Mouse (Mus musculus) neural tube, embryonic 11.5 days (tissue): Measurements from ENCODE around the gene Mgat1. TPM values are rescaled to one million over a fixed set of nuclear protein-coding genes. Genes with fewer than 3 reads are reported as not detected.

Experiments
- ATAC-seq: fragments of 200-750 bp; cut with Nextera tagmentation; 2 replicates; pipeline ENCODE4 v1.8.0; 2017; ENCODE audit warnings: moderate number of reproducible peaks, mild to moderate bottlenecking, moderate TSS enrichment, moderate library complexity; ENCODE audit not compliant: insufficient read depth, low FRiP score, low TSS enrichment
- DNase-seq: peaks from one replicate; pipeline ENCODE4 v3.0.0-alpha.2; 2015; ENCODE audit warnings: low spot score
- H3K27ac ChIP-seq: fragments of 300-500 bp; sonication (generic); 2 replicates; pipeline ENCODE4 v1.5.1; 2014; ENCODE audit warnings: low read depth, mild to moderate bottlenecking, low read length
- H3K27me3 ChIP-seq: fragments of 300-500 bp; sonication (generic); 2 replicates; pipeline ENCODE4 v1.6.1; 2014; ENCODE audit warnings: mild to moderate bottlenecking, low read length, mixed read lengths; ENCODE audit not compliant: control insufficient read depth, insufficient read depth
- H3K36me3 ChIP-seq: fragments of 300-500 bp; sonication (generic); 2 replicates; pipeline ENCODE4 v1.6.1; 2014; ENCODE audit warnings: mild to moderate bottlenecking, low read length, moderate library complexity, mixed read lengths; ENCODE audit not compliant: control insufficient read depth, insufficient read depth
- H3K4me1 ChIP-seq: fragments of 300-500 bp; sonication (generic); 2 replicates; pipeline ENCODE4 v1.6.1; 2014; ENCODE audit warnings: low read length, mixed read lengths; ENCODE audit not compliant: control insufficient read depth, insufficient read depth
- H3K4me2 ChIP-seq: fragments of 300-500 bp; sonication (generic); 2 replicates; pipeline ENCODE4 v1.6.1; 2014; ENCODE audit warnings: low read depth, mild to moderate bottlenecking, moderate library complexity
- H3K4me3 ChIP-seq: fragments of 300-500 bp; sonication (generic); 2 replicates; pipeline ENCODE4 v1.5.1; 2014; ENCODE audit warnings: low read depth, low read length
- H3K9ac ChIP-seq: fragments of 300-500 bp; sonication (generic); 2 replicates; pipeline ENCODE4 v1.6.1; 2014; ENCODE audit warnings: mild to moderate bottlenecking, low read length
- H3K9me3 ChIP-seq: fragments of 300-500 bp; sonication (generic); 2 replicates; pipeline ENCODE4 v1.6.1; 2016; ENCODE audit warnings: low read length; ENCODE audit not compliant: control insufficient read depth
- WGBS: fragments of 180-500 bp; shearing (Covaris S2); extraction: QIAGEN DNeasy Blood & Tissue Kit; methylation state at CpG from one replicate; pipeline ENCODE4 v1.1.7; 2014; 5-methylcytosine and 5-hydroxymethylcytosine counted together
- polyA plus RNA-seq: library from polyadenylated mRNA; unstranded; fragments of >200 nt; fragmentation: Nextera tagmentation; extraction: Ambion mirVana; gene quantifications from 2 replicates; pipeline ENCODE4 v1.2.1, GENCODE M21; 2014

The Mgat1 gene
- polyA plus RNA-seq, 1 experiment from 2014 or later = 33.2 TPM

DNA sequence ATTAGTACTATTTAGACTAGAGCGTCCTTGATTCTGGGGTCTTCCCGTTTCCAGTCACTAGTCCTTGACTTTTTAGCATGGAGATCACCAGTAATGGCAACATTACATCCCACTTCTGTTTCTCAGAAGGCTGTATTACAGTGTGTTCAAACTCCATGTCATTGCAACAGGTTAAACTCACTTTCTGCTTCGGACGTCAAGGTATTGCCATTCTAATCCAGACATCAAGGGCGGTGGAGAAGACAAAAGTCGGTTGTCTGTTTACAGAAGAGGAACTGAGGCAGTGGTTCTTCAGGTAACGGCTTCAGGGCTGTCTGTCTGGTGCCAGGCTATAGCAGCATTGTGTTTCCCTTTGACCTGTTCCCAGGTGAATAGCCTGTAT lies 7.4 kb downstream of the Mgat1 start:
- H3K9ac ChIP-seq = no peak overlapping the region

DNA sequence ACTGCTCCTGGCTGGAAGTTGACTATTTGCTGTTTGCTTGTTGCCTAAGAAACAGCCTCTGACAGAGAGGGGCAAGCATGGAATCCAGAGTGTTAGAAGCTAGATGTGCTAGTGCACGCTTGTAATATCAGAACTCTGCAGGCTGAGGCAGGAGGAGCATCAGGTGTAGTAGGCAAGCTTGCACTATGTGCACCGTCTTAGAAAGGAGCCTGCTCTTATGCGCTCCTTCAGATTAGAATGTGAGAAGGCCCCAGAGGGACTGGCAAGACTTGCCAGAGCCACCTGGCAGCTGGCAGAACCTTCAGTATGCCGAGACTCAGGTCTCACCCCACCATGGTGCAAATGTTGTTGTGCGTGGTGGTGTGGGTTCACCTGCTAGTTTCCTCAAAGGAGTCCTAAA lies 8.1 kb downstream of the Mgat1 start:
- H3K9ac ChIP-seq = no peak overlapping the region

More for the DNA sequence above, 7.4 kb downstream of the Mgat1 start:
- Histone ChIP-seq H3K27me3 (no peaks in the 10 kb centered on the region), H3K4me2 (peak overlapping the region; percentile 75), H3K4me1 (no peaks in the 10 kb centered on the region), H3K36me3 (no peaks in the 10 kb centered on the region), H3K27ac (no peak overlapping the region), H3K4me3 (peak overlapping the region; percentile 51; the same call in 1 of the 2 replicates), H3K9me3 (no peaks in the 10 kb centered on the region)
- DNase-seq (no peak), ATAC-seq (no peak)
- 71% methylated on average over 7 of the region's 7 CpGs for WGBS

DNA sequence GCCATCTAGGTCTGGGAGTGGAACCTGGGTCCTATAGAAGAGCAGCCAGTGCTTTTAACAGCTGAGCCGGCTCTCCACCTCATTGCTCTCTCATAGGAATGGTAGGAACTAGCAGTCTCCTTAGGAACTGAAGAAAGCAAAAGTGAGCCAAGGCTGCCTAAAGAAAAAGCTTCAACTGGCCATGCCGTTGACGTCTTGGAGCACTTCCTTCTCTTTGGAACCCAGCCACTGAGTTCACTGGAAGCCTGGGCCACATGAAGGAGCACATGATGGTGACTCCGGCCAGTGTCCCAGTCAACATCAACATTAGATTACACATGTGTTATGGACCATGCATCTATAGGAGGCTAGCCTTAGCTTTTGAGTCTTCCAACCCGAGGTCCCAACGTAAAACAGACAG lies 9.0 kb downstream of the Mgat1 start:
- Histone ChIP-seq H3K4me1 (no peaks in the 10 kb centered on the region), H3K4me2 (no peak overlapping the region), H3K36me3 (no peaks in the 10 kb centered on the region), H3K27ac (no peak overlapping the region), H3K9me3 (no peaks in the 10 kb centered on the region), H3K4me3 (no peak overlapping the region), H3K9ac (no peak overlapping the region), H3K27me3 (no peaks in the 10 kb centered on the region)
- 93% methylated on average over 6 of the region's 6 CpGs for WGBS
- ATAC-seq = no peak
- DNase-seq = no peak

More for the DNA sequence above, 8.1 kb downstream of the Mgat1 start:
- H3K27ac ChIP-seq = no peak overlapping the region
- no peaks in the 10 kb centered on the region for H3K4me1 ChIP-seq
- WGBS = 91% methylated on average over 5 of the region's 5 CpGs
- no peak overlapping the region for H3K4me2 ChIP-seq
- no peak overlapping the region for H3K4me3 ChIP-seq
- no peaks in the 10 kb centered on the region for H3K9me3 ChIP-seq
- H3K27me3 ChIP-seq = no peaks in the 10 kb centered on the region
- H3K36me3 ChIP-seq = no peaks in the 10 kb centered on the region
- DNase-seq (no peak), ATAC-seq (no peak)

DNA sequence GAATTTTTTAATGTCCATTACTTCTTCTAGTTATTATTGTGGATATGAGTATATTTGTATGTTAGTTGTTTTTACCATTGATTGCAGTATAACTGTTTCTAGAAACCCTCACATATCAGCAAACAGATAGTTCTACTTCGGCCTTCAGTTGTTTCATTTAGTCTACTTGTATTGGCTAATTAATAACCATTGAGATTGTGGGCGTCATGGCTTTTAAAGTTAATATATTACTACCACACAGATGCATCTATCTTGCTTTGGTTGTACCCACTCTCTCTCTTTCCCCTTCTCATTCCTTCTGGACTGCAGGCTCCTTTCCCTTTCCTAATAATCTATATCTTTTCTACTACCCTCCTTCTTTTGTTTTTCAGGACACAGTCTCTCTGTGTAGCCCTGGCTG lies 15.3 kb downstream of the Mgat1 start:
- no peak overlapping the region for H3K9ac ChIP-seq
- no peak overlapping the region for H3K27ac ChIP-seq
- H3K9me3 ChIP-seq = no peaks in the 10 kb centered on the region
- DNase-seq (no peak), ATAC-seq (no peak)
- no peak overlapping the region for H3K4me2 ChIP-seq
- 81% methylated on average over 2 of the region's 2 CpGs for WGBS
- H3K4me3 ChIP-seq = no peak overlapping the region
- H3K4me1 ChIP-seq = no peaks in the 10 kb centered on the region
- H3K27me3 ChIP-seq = no peaks in the 10 kb centered on the region
- H3K36me3 ChIP-seq = peaks cover 7% of the 10 kb centered on the region

DNA sequence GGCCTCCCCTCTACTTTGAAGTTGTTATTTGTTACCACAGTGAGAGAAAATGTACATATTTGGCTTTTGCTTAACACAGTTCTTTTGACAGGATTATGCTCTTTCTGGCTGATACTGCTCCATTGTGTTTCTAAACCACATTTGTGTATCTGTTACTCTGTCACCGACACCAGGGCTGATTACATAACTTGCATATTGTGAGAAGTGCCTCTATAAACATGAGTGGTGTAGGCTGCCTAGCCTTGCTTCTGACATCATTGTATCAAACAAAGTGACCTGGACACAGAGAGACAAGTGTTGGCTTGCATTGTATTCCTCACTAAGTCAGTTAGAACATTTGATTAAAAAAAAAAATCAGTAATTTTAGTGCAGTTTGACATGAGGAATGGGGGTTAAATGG lies 15.8 kb downstream of the Mgat1 start:
- Histone ChIP-seq H3K9ac (no peak overlapping the region), H3K4me2 (no peak overlapping the region), H3K27me3 (no peaks in the 10 kb centered on the region), H3K9me3 (no peaks in the 10 kb centered on the region), H3K4me3 (no peak overlapping the region), H3K36me3 (peaks cover 7% of the 10 kb centered on the region), H3K4me1 (no peaks in the 10 kb centered on the region), H3K27ac (no peak overlapping the region)
- ATAC-seq = no peak
- DNase-seq = no peak
- WGBS = 83% methylated on average over 1 of the region's 1 CpGs

DNA sequence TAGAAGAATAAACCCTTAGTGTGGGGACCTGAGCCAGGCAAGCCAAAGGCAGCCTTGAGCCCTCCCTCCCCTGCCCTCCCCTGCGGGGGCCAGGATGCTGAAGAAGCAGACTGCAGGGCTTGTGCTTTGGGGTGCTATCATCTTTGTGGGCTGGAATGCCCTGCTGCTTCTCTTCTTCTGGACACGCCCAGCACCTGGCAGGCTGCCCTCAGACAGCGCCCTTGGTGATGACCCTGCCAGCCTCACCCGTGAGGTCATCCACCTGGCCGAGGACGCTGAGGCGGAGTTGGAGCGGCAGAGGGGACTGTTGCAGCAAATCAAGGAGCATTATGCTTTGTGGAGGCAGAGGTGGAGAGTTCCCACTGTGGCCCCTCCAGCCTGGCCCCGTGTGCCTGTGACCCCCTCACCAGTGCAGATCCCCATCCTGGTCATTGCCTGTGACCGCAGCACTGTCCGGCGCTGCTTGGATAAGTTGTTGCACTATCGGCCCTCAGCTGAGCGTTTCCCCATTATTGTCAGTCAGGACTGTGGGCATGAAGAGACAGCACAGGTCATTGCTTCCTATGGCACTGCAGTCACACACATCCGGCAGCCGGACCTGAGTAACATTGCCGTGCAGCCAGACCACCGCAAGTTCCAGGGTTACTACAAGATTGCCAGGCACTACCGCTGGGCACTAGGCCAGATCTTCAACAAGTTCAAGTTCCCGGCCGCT lies 16.8 kb downstream of the Mgat1 start:
- H3K9ac ChIP-seq = no peak overlapping the region
- no peaks in the 10 kb centered on the region for H3K27me3 ChIP-seq
- no peak for DNase-seq
- no peaks in the 10 kb centered on the region for H3K9me3 ChIP-seq
- no peak for ATAC-seq
- no peak overlapping the region for H3K27ac ChIP-seq
- H3K36me3 ChIP-seq = peaks cover 7% of the 10 kb centered on the region
- 95% methylated on average over 20 of the region's 21 CpGs for WGBS
- H3K4me3 ChIP-seq = no peak overlapping the region
- H3K4me1 ChIP-seq = no peaks in the 10 kb centered on the region
- no peak overlapping the region for H3K4me2 ChIP-seq

DNA sequence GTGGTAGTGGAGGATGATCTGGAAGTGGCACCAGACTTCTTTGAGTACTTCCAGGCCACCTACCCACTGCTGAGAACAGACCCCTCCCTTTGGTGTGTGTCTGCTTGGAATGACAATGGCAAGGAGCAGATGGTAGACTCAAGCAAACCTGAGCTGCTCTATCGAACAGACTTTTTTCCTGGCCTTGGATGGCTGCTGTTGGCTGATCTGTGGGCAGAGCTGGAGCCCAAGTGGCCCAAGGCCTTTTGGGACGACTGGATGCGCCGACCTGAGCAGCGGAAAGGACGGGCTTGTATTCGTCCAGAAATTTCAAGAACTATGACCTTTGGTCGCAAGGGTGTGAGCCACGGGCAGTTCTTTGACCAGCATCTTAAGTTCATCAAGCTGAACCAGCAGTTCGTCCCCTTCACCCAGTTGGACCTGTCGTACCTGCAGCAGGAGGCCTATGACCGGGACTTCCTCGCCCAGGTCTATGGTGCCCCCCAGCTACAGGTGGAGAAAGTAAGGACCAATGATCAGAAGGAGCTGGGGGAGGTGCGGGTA lies 17.4 kb downstream of the Mgat1 start:
- Histone ChIP-seq H3K4me2 (no peak overlapping the region), H3K36me3 (peaks cover 7% of the 10 kb centered on the region), H3K27ac (no peak overlapping the region), H3K9me3 (no peaks in the 10 kb centered on the region), H3K27me3 (no peaks in the 10 kb centered on the region), H3K4me1 (no peaks in the 10 kb centered on the region), H3K4me3 (no peak overlapping the region), H3K9ac (no peak overlapping the region)
- no peak for ATAC-seq
- DNase-seq = no peak
- 94% methylated on average over 14 of the region's 14 CpGs for WGBS

DNA sequence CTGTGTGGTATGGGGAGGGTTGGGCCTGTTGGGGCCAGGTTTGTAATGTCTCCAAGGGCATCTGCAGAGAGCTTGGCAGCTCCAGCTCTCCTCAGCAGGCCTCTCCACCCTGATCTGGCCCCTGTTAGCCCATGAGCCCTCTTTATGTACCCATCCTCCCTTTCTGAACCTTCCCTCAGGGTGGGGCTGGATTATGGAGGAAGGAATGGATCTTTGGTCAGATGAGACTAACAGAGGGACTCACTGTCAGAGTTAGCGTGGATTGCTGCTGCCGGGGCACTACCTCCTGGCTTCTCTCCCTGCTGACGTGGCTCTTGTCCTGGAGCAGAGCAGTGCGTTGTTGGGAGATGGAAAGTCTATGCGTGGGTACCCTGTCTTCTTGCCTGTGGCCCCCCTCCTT lies 18.3 kb downstream of the Mgat1 start:
- no peak for ATAC-seq
- no peak overlapping the region for H3K9ac ChIP-seq
- H3K4me2 ChIP-seq = no peak overlapping the region
- no peak overlapping the region for H3K4me3 ChIP-seq
- no peak overlapping the region for H3K27ac ChIP-seq
- no peaks in the 10 kb centered on the region for H3K27me3 ChIP-seq
- 91% methylated on average over 5 of the region's 5 CpGs for WGBS
- H3K9me3 ChIP-seq = no peaks in the 10 kb centered on the region
- no peaks in the 10 kb centered on the region for H3K4me1 ChIP-seq
- peaks cover 7% of the 10 kb centered on the region for H3K36me3 ChIP-seq
- no peak for DNase-seq

DNA sequence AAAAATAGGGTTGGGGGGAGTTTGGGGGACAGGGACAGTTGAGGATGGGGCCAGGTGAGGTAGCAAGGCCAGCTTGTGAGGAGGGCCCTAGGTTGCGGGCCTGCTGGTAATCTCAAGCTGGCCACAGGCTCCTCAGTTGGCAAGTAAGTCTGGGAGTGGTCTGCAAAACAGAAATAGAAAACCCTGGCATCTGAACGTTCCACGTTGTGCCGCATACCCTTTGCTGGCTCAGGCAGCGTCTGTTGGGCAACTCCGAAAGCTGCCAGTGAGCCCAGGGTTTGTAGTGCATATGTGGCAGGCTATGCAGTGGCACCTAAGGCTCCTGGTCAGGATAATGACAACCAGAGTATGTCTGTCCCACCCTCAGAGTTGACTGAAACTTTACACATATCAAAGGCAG lies 19.2 kb downstream of the Mgat1 start:
- H3K27me3 ChIP-seq = no peaks in the 10 kb centered on the region
- 94% methylated on average over 6 of the region's 6 CpGs for WGBS
- ATAC-seq = no peak

More for the DNA sequence above, 19.2 kb downstream of the Mgat1 start:
- H3K9ac ChIP-seq = no peak overlapping the region
- H3K4me3 ChIP-seq = no peak overlapping the region
- H3K4me2 ChIP-seq = no peak overlapping the region
- H3K4me1 ChIP-seq = no peaks in the 10 kb centered on the region
- H3K36me3 ChIP-seq = peaks cover 7% of the 10 kb centered on the region
- DNase-seq = no peak
- no peaks in the 10 kb centered on the region for H3K9me3 ChIP-seq
- H3K27ac ChIP-seq = no peak overlapping the region
